Mouse (Mus musculus) layer of hippocampus, adult 9-11 months (tissue): ENCODE results near the gene Pde1a.

ENCODE experiments used
- DNase-seq: peaks from one replicate; pipeline ENCODE4 v3.0.0; 2022

Gene Pde1a

GRCm38 (mm10) chr2:80038642-80039445, 90.4 kb downstream of the Pde1a start:
- DNase-seq = no peak

GRCm38 (mm10) chr2:80037971-80038370, 91.3 kb downstream of the Pde1a start:
- DNase-seq = no peak

- no peak for DNase-seq
Measured at GRCm38 (mm10) chr2:80029051-80029450, 100.2 kb downstream of the Pde1a start.

- no peak for DNase-seq
Measured at GRCm38 (mm10) chr2:80026053-80026452, 103.2 kb downstream of the Pde1a start.

GRCm38 (mm10) chr2:80025597-80025996, 103.7 kb downstream of the Pde1a start:
- DNase-seq = no peak

- DNase-seq = no peak
Measured at GRCm38 (mm10) chr2:80025038-80025437, 104.2 kb downstream of the Pde1a start.

GRCm38 (mm10) chr2:80014161-80014560, 115.1 kb downstream of the Pde1a start:
- no peak for DNase-seq

- DNase-seq = peak; percentile 43
Measured at GRCm38 (mm10) chr2:80013060-80013459, 116.2 kb downstream of the Pde1a start.

GRCm38 (mm10) chr2:79999168-79999567, 130.1 kb downstream of the Pde1a start:
- DNase-seq = no peak

- no peak for DNase-seq
Measured at GRCm38 (mm10) chr2:79998460-79998859, 130.8 kb downstream of the Pde1a start.

GRCm38 (mm10) chr2:79991642-79992041, 137.6 kb downstream of the Pde1a start:
- no peak for DNase-seq

- no peak for DNase-seq
Measured at GRCm38 (mm10) chr2:79983778-79984177, 145.5 kb downstream of the Pde1a start.

GRCm38 (mm10) chr2:79983222-79983632, 146.0 kb downstream of the Pde1a start:
- no peak for DNase-seq

- DNase-seq = no peak
Measured at GRCm38 (mm10) chr2:79981781-79982180, 147.5 kb downstream of the Pde1a start.

- DNase-seq = no peak
Measured at GRCm38 (mm10) chr2:79978992-79979391, 150.3 kb downstream of the Pde1a start.

GRCm38 (mm10) chr2:79977259-79977658, 152.0 kb downstream of the Pde1a start:
- no peak for DNase-seq

GRCm38 (mm10) chr2:79975947-79976346, 153.3 kb downstream of the Pde1a start:
- DNase-seq = no peak

GRCm38 (mm10) chr2:79972271-79972670, 157.0 kb downstream of the Pde1a start:
- no peak for DNase-seq

GRCm38 (mm10) chr2:79969594-79969993, 159.7 kb downstream of the Pde1a start:
- no peak for DNase-seq

GRCm38 (mm10) chr2:79966681-79967506, 162.4 kb downstream of the Pde1a start:
- no peak for DNase-seq

- DNase-seq = no peak
Measured at GRCm38 (mm10) chr2:79966086-79966485, 163.2 kb downstream of the Pde1a start.

GRCm38 (mm10) chr2:79964964-79965363, 164.3 kb downstream of the Pde1a start:
- no peak for DNase-seq

GRCm38 (mm10) chr2:79961421-79961820, 167.8 kb downstream of the Pde1a start:
- no peak for DNase-seq
